ENCODE assay signal across 8 mouse cellular contexts in the genomic region with DNA sequence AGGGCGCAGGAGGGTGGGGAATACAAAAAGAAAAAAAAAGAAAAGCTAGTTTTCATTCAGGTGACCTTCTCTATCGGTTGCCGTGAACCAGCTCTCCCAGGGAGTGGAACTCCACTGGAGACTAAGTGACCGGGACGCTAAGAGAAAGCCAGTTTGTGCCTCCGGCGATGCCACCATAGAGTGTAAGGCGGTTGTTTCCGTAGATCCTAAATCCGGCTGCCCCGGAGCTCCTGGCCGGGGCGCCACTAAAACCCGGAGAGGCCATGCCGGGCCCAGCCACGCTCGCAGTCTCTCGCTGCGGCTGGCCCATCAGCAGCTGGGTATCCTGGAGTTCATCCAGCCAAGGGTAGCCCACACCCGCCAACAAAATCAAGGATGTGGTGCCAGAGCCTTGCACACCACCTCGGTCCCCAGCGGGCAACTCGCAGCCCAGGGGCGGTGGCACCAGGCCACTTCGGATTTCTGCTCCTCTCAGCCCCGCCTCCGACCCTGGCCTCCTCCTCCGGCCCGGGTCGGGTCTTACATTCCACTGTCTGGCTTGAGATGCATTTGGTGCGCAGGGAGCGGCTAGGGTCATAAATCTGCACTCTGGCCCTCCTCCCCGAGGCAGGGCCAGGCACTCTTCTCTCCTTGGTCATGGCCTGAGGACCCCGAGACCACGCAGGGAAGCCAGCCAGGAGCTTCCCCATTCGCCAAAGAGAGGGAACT. TPM values are rescaled to one million over a fixed set of nuclear protein-coding genes. Genes with fewer than 3 reads are reported as not detected.
DNase-seq lines count a peak whose midpoint lies in the region; ATAC-seq and TF ChIP-seq lines count a peak whose summit lies in the region.

No protein-coding gene starts in this region.

- TF ChIP-seq POLR2A in limb, embryonic 14.5 days (IDR thresholded peaks at IDR 0.05; ENCODE audit: borderline replicate concordance, extremely low read depth, insufficient read depth, insufficient read length) = 0 out of 2 replicates have a peak, but pooled peaks have one; percentile 45

- ATAC-seq in limb, embryonic 14.5 days (ENCODE audit: low FRiP score, low read depth) = peak; percentile 19
- ATAC-seq in midbrain, embryonic 15.5 days (replicated peaks) = no peak; the same call in 1 of the 2 replicates

- H3K9ac ChIP-seq in limb, embryonic 14.5 days (ENCODE audit: low read depth, low read length, severe bottlenecking) = peak overlapping the region; percentile 98
- H3K9ac ChIP-seq in midbrain, embryonic 15.5 days = peak overlapping the region; percentile 86

- H3K4me2 ChIP-seq in limb, embryonic 14.5 days (replicated peaks; ENCODE audit: low read depth, low read length, severe bottlenecking) = peak overlapping the region; percentile 97
- peak overlapping the region; percentile 93 for H3K4me2 ChIP-seq in midbrain, embryonic 15.5 days

- H3K27me3 ChIP-seq in embryonic facial prominence, embryonic 10.5 days (replicated peaks; ENCODE audit: low read depth, poor library complexity, severe bottlenecking) = no peaks in the 10 kb centered on the region
- no peaks in the 10 kb centered on the region for H3K27me3 ChIP-seq in limb, embryonic 14.5 days (ENCODE audit: control insufficient read depth, insufficient read depth, low read length)
- no peaks in the 10 kb centered on the region for H3K27me3 ChIP-seq in midbrain, embryonic 15.5 days (replicated peaks)

- DNase-seq in layer of hippocampus, adult 11-12 months (ENCODE audit: low spot score) = peak; percentile 82
- no peak for DNase-seq in layer of hippocampus, adult 9-10 months (ENCODE audit: low spot score)
- DNase-seq in embryonic facial prominence, embryonic 10.5 days (ENCODE audit: low spot score) = peak; percentile 90
- DNase-seq in heart, adult 18-20 months = peak; percentile 93 to 94
- peak; percentile 97 for DNase-seq in kidney, adult 11 months
- peak; percentile 91 for DNase-seq in limb, embryonic 14.5 days (ENCODE audit: low spot score)
- peak; percentile 46 to 61 for DNase-seq in spleen, postnatal 36 days (ENCODE audit: low spot score in 2 of 2)

- peaks cover 45% of the 10 kb centered on the region for H3K4me1 ChIP-seq in embryonic facial prominence, embryonic 10.5 days
- peaks cover 28% of the 10 kb centered on the region for H3K4me1 ChIP-seq in limb, embryonic 14.5 days (ENCODE audit: control insufficient read depth, insufficient read depth, low read length)
- peaks cover 37% of the 10 kb centered on the region for H3K4me1 ChIP-seq in midbrain, embryonic 15.5 days

- peak overlapping the region; percentile 98 for H3K4me3 ChIP-seq in embryonic facial prominence, embryonic 10.5 days
- H3K4me3 ChIP-seq in limb, embryonic 14.5 days (replicated peaks; ENCODE audit: low read length) = peak overlapping the region; percentile 98
- H3K4me3 ChIP-seq in midbrain, embryonic 15.5 days = peak overlapping the region; percentile 77

- H3K27ac ChIP-seq in embryonic facial prominence, embryonic 10.5 days (replicated peaks) = peak overlapping the region; percentile 100
- peak overlapping the region; percentile 100 for H3K27ac ChIP-seq in limb, embryonic 14.5 days (replicated peaks; ENCODE audit: low read depth, low read length)
- peak overlapping the region; percentile 99 for H3K27ac ChIP-seq in midbrain, embryonic 15.5 days

- under 1% methylated on average over 36 of the region's 36 CpGs for WGBS in embryonic facial prominence, embryonic 10.5 days
- WGBS in limb, embryonic 14.5 days = under 1% methylated on average over 35 of the region's 36 CpGs
- WGBS in midbrain, embryonic 15.5 days = under 1% methylated on average over 36 of the region's 36 CpGs

- H3K36me3 ChIP-seq in embryonic facial prominence, embryonic 10.5 days (replicated peaks) = no peaks in the 10 kb centered on the region
- no peaks in the 10 kb centered on the region for H3K36me3 ChIP-seq in limb, embryonic 14.5 days (ENCODE audit: control insufficient read depth, insufficient read depth, low read length)
- H3K36me3 ChIP-seq in midbrain, embryonic 15.5 days (replicated peaks) = no peaks in the 10 kb centered on the region

- no peaks in the 10 kb centered on the region for H3K9me3 ChIP-seq in embryonic facial prominence, embryonic 10.5 days
- H3K9me3 ChIP-seq in limb, embryonic 14.5 days (ENCODE audit: control insufficient read depth, low read length) = no peaks in the 10 kb centered on the region
- no peaks in the 10 kb centered on the region for H3K9me3 ChIP-seq in midbrain, embryonic 15.5 days

RNA-seq across cellular contexts. Expression of gene Tnrc18, which starts 4.0 kb away (rescaled TPM):
- 21.8 and 26.5 TPM in 2 replicates for polyA plus RNA-seq in embryonic facial prominence, embryonic 10.5 days (2016; fragmentation: Nextera tagmentation; extraction: Ambion mirVana)
- total RNA-seq in heart, adult 18-20 months (2021) = 10 to 100 TPM; 39.2 to 48.2 TPM
- 61.1 and 85.3 TPM in 2 replicates for polyA plus RNA-seq in limb, embryonic 14.5 days (2012; rRNA removed)
- 46.6 and 55.7 TPM in 2 replicates for polyA plus RNA-seq in limb, embryonic 14.5 days (2014; fragmentation: Nextera tagmentation; extraction: Ambion mirVana)
- 36.3 and 38.6 TPM in 2 replicates for polyA plus RNA-seq in midbrain, embryonic 15.5 days (2015; fragmentation: Nextera tagmentation; extraction: Ambion mirVana)
